Comparison of ENCODE assay signal across 15 mouse cellular contexts in the genomic region with DNA sequence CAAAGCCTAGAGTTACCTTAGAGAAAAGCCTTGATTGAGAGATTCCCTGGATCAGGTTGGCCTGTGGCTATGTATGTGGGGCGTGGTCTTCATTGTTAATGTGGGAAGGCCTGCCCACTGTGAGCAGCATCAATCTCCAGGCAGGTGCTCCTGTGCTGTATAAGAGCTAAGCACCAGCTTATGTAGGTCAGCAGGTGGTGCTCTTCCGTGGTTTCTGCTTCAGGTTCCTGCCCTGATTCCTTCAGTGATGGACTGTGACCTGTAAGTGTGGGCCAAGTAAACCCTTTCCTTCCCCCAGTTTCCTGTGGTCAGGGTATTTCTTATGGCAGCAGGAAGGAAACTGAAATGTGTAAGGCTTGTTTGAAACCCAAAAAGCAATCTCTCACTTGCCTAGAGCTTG.
DNase-seq lines count a peak whose midpoint lies in the region; ATAC-seq and TF ChIP-seq lines count a peak whose summit lies in the region.
"Had no signal": no experiment of that assay in that cellular context is flagged by ENCODE, and none has a peak within 500 bp of the region (broad histone marks: within the 10 kb centered on the region; RNA-seq: fewer than 3 reads in every experiment).

No protein-coding gene starts in this region.

- ATAC-seq in cerebellum, adult (ENCODE audit: insufficient number of reproducible peaks, low FRiP score, low TSS enrichment): 0 out of 2 replicates have a peak, but pooled peaks have one; percentile 31
- ATAC-seq in granulocyte monocyte progenitor cell, adult 5-6 weeks (replicated peaks; ENCODE audit: poor library complexity, severe bottlenecking): peak; percentile 33
- ATAC-seq: activated CD4-positive, CD25-positive, alpha-beta regulatory T cell, adult 4 months; forebrain, postnatal 0 days had no signal

- WGBS in lung, adult 2 months: 51% methylated on average over 2 of the region's 2 CpGs

- H3K4me1 ChIP-seq in lung, adult 2 months (ENCODE audit: control insufficient read depth, insufficient read depth, low read length): no peaks in the 10 kb centered on the region
- H3K4me1 ChIP-seq: embryonic facial prominence, embryonic 12.5 days; megakaryocyte, embryonic 14.5 days had no signal

- TF ChIP-seq CTCF in lung, adult 2 months (IDR thresholded peaks at IDR 0.05; ENCODE audit: insufficient read depth, low read length): 0 out of 2 replicates have a peak, but pooled peaks have one; percentile 21

- no peak overlapping the region for H3K4me3 ChIP-seq in lung, adult 2 months (replicated peaks; ENCODE audit: extremely low read depth, low read depth, low read length)
- H3K4me3 ChIP-seq: embryonic facial prominence, embryonic 12.5 days; limb, embryonic 13.5 days; megakaryocyte, embryonic 14.5 days; neural tube, embryonic 15.5 days had no signal

- no peak for DNase-seq in cerebellum, postnatal 14 days
- DNase-seq in lung, adult 2 months: no peak
- DNase-seq in lung, postnatal 4 days: no peak
- DNase-seq in naive thymus-derived CD4-positive, alpha-beta T cell, adult 2 months (ENCODE audit: low read depth): peak; percentile 19
- no peak for DNase-seq in retina, embryonic 14.5 days (ENCODE audit: low spot score)
- DNase-seq in left cerebral cortex, adult 8-10 months (ENCODE audit: low spot score in 2 of 2): no peak
- DNase-seq: forebrain, postnatal 0 days; spleen, adult 18-20 months had no signal

- no peak for TF ChIP-seq POLR2A in lung, adult 2 months (IDR thresholded peaks at IDR 0.05; ENCODE audit: borderline replicate concordance, extremely low read depth, low read depth, low read length)
